Mouse (Mus musculus) heart, postnatal 0 days (tissue): Measurements from ENCODE around the gene Maip1.

Source experiments
- CTCF ChIP-seq: IDR thresholded peaks from 2 replicates; pipeline ENCODE4 v1.5.1; 2016; ENCODE audit warnings: antibody characterized with exemption, control low read depth, low read depth
- EP300 ChIP-seq: IDR thresholded peaks from 2 replicates; pipeline ENCODE4 v1.6.1; 2016; ENCODE audit warnings: antibody characterized with exemption, low read depth

- no peak for TF ChIP-seq CTCF
- no peak for TF ChIP-seq EP300
Observed at GRCm38 (mm10) chr1:57460305-57460940, 54.3 kb downstream of the Maip1 start.
